In the genomic region with DNA sequence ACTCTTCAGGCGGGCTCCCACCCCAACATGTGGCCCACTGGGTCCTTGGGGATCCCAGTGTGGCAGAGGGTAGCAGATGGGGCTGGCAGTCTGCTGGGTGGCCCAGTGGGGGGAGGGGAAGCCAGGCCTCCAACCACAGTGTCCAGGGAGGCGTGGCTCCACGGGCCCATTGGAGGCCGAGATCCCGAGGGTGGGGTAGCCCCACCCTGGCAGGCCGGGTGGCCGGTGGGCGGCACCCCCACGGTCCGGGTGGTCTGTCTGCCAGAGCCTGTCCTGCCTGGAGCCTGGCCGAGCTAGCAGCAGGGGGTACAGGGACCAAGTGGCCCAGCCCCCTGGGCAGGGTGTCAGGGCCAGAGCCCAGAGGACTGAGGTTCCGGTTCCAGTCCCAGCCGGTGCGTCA, we compare ENCODE assay signal across 10 mouse cellular contexts. TPM values are rescaled to one million over a fixed set of nuclear protein-coding genes. Genes with fewer than 3 reads are reported as not detected.
DNase-seq lines count a peak whose midpoint lies in the region; ATAC-seq and TF ChIP-seq lines count a peak whose summit lies in the region.
"Had no signal": no experiment of that assay in that cellular context is flagged by ENCODE, and none has a peak within 500 bp of the region (broad histone marks: within the 10 kb centered on the region; RNA-seq: fewer than 3 reads in every experiment).

No protein-coding gene starts in this region.

- TF ChIP-seq CTCF in cerebellum, adult 2 months (IDR thresholded peaks at IDR 0.05; ENCODE audit: borderline replicate concordance, insufficient read depth, low read depth, low read length), result no peak
- no peak for TF ChIP-seq CTCF in lung, embryonic 14.5 days (IDR thresholded peaks at IDR 0.05; ENCODE audit: low read depth)

- peak overlapping the region; percentile 61 for H3K4me2 ChIP-seq in lung, embryonic 14.5 days

- H3K27ac ChIP-seq in cerebellum, adult 2 months (ENCODE audit: insufficient read depth, low read length), result no peak overlapping the region
- peak overlapping the region; percentile 97 for H3K27ac ChIP-seq in lung, embryonic 14.5 days (ENCODE audit: low read depth)

- peak; percentile 26 for ATAC-seq in lung, embryonic 14.5 days (ENCODE audit: insufficient read depth)
- ATAC-seq in cerebellum, adult (ENCODE audit: insufficient number of reproducible peaks, low FRiP score, low TSS enrichment), result no peak

- peak; percentile 43 to 44 for DNase-seq in cerebellum, postnatal 10 days
- DNase-seq in cerebellum, adult 2 months, result no peak
- peak; percentile 57 for DNase-seq in urinary bladder, adult 2 months (ENCODE audit: low spot score)
- no peak for DNase-seq in urinary bladder, postnatal 10 days (ENCODE audit: low spot score)
- DNase-seq in lung, embryonic 14.5 days, result peak; percentile 68
- DNase-seq in spleen, adult 12 weeks (ENCODE audit: low spot score), result no peak
- DNase-seq in layer of hippocampus, postnatal 25 days (ENCODE audit: extremely low spot score in 1 of 2, low spot score in 1 of 2), result no peak

- H3K4me1 ChIP-seq in cerebellum, adult 2 months (ENCODE audit: control insufficient read depth, insufficient read depth, low read length), result peaks cover 29% of the 10 kb centered on the region
- peaks cover 29% of the 10 kb centered on the region for H3K4me1 ChIP-seq in lung, embryonic 14.5 days (ENCODE audit: insufficient read depth)

- H3K36me3 ChIP-seq in lung, embryonic 14.5 days (ENCODE audit: insufficient read depth), result 0 out of 2 replicates have a peak, but pooled peaks cover 4% of the 10 kb centered on the region

- WGBS in cerebellum, adult 2 months, result 64% methylated on average over 14 of the region's 14 CpGs
- 54% methylated on average over 14 of the region's 14 CpGs for WGBS in lung, embryonic 14.5 days

- H3K27me3 ChIP-seq in cerebellum, adult 2 months (ENCODE audit: control insufficient read depth, insufficient read depth, low read length), result no peaks in the 10 kb centered on the region
- H3K27me3 ChIP-seq in lung, embryonic 14.5 days (ENCODE audit: insufficient read depth, low read length), result no peaks in the 10 kb centered on the region

- no peak for TF ChIP-seq POLR2A in cerebellum, adult 2 months (IDR thresholded peaks at IDR 0.05; ENCODE audit: borderline replicate concordance, insufficient read depth, low read length)

- H3K9me3 ChIP-seq in lung, embryonic 14.5 days (ENCODE audit: low read depth, low read length), result no peaks in the 10 kb centered on the region

- no peak overlapping the region for H3K4me3 ChIP-seq in cerebellum, adult 2 months (replicated peaks; ENCODE audit: insufficient read depth, low read depth, low read length)
- peak overlapping the region; percentile 36 for H3K4me3 ChIP-seq in lung, embryonic 14.5 days (ENCODE audit: low read depth, low read length)

- peak overlapping the region; percentile 62 for H3K9ac ChIP-seq in lung, embryonic 14.5 days

RNA-seq across cellular contexts. Expression of gene Lsp1, which starts 14.2 kb away (rescaled TPM):
- 4.2 and 5.9 TPM in 2 replicates for polyA plus RNA-seq in cerebellum, adult 2 months (2012; rRNA removed)
- 379 and 420 TPM in 2 replicates for polyA plus RNA-seq in urinary bladder, adult 2 months (2012; rRNA removed)
- 98.0 and 99.6 TPM in 2 replicates for polyA plus RNA-seq in lung, embryonic 14.5 days (2014; fragmentation: Nextera tagmentation; extraction: Ambion mirVana)
- 1 to 10 TPM; 2.2 to 4.2 TPM for total RNA-seq in layer of hippocampus, postnatal 25 days (2021)

RNA-seq across cellular contexts. Expression of gene Tnnt3, which starts 23.8 kb away (rescaled TPM):
- polyA plus RNA-seq in cerebellum, adult 2 months (2012; rRNA removed), result 0.39 and 0.65 TPM in 2 replicates
- 74.3 and 79.9 TPM in 2 replicates for polyA plus RNA-seq in urinary bladder, adult 2 months (2012; rRNA removed)
- 1.5 and 2.5 TPM in 2 replicates for polyA plus RNA-seq in lung, embryonic 14.5 days (2014; fragmentation: Nextera tagmentation; extraction: Ambion mirVana)
- total RNA-seq in layer of hippocampus, postnatal 25 days (2021), result not detected

RNA-seq across cellular contexts. Expression of gene Tnni2, which starts 33.2 kb away (rescaled TPM):
- 0.52 TPM in 1 of 2 replicates, not detected in the other for polyA plus RNA-seq in cerebellum, adult 2 months (2012; rRNA removed)
- 39.4 and 48.2 TPM in 2 replicates for polyA plus RNA-seq in urinary bladder, adult 2 months (2012; rRNA removed)
- 0.86 and 1.6 TPM in 2 replicates for polyA plus RNA-seq in lung, embryonic 14.5 days (2014; fragmentation: Nextera tagmentation; extraction: Ambion mirVana)
- under 1 TPM in 1 of 2 experiments, not detected in 1; 0.70 TPM for total RNA-seq in layer of hippocampus, postnatal 25 days (2021)

RNA-seq across cellular contexts. Expression of gene Syt8, which starts 40.1 kb away (rescaled TPM):
- polyA plus RNA-seq in cerebellum, adult 2 months (2012; rRNA removed), result not detected in 2 replicates
- 316 and 420 TPM in 2 replicates for polyA plus RNA-seq in urinary bladder, adult 2 months (2012; rRNA removed)
- polyA plus RNA-seq in lung, embryonic 14.5 days (2014; fragmentation: Nextera tagmentation; extraction: Ambion mirVana), result not detected in 2 replicates
- total RNA-seq in layer of hippocampus, postnatal 25 days (2021), result not detected
- total RNA-seq: megakaryocyte, adult 5-6 weeks had no signal
- polyA plus RNA-seq: cortical plate, adult 2 months had no signal

RNA-seq across cellular contexts. Expression of gene Mrpl23, which starts 57.7 kb away (rescaled TPM):
- polyA plus RNA-seq in cerebellum, adult 2 months (2012; rRNA removed), result 81.9 and 87.2 TPM in 2 replicates
- 76.2 and 102 TPM in 2 replicates for polyA plus RNA-seq in urinary bladder, adult 2 months (2012; rRNA removed)
- 20.3 and 31.0 TPM in 2 replicates for polyA plus RNA-seq in lung, embryonic 14.5 days (2014; fragmentation: Nextera tagmentation; extraction: Ambion mirVana)
- total RNA-seq in layer of hippocampus, postnatal 25 days (2021), result 1 to 10 TPM; 5.8 to 6.7 TPM

Comparison
In these comparisons a context has a peak if more than half of its experiments do, and no peak if none do; other contexts are left out.
1. DNase-seq: peak in cerebellum, postnatal 10 days (2 of 2), urinary bladder, adult 2 months (single experiment) and lung, embryonic 14.5 days (single experiment); none in cerebellum, adult 2 months (0 of 2), urinary bladder, postnatal 10 days (single experiment), spleen, adult 12 weeks (single experiment) and layer of hippocampus, postnatal 25 days (0 of 2).
2. RNA of gene Lsp1, which starts 14.2 kb away (polyA plus RNA-seq): 379 to 420 TPM in urinary bladder, adult 2 months and 98.0 to 99.6 TPM in lung, embryonic 14.5 days; 4.2 to 5.9 TPM in cerebellum, adult 2 months; every median in the first group is over 10 times any median in the second.
3. RNA of gene Tnnt3, which starts 23.8 kb away (polyA plus RNA-seq): 74.3 to 79.9 TPM in urinary bladder, adult 2 months; 1.5 to 2.5 TPM in lung, embryonic 14.5 days and 0.39 to 0.65 TPM in cerebellum, adult 2 months; every median in the first group is over 10 times any median in the second.
4. RNA of gene Tnni2, which starts 33.2 kb away (polyA plus RNA-seq): 39.4 to 48.2 TPM in urinary bladder, adult 2 months; 0.86 to 1.6 TPM in lung, embryonic 14.5 days and 0.52 TPM in cerebellum, adult 2 months; every median in the first group is over 10 times any median in the second.